Mouse (Mus musculus) stomach, embryonic 14.5 days (tissue): ENCODE measurements around the gene Ankrd52. TPM values are rescaled to one million over a fixed set of nuclear protein-coding genes. Genes with fewer than 3 reads are reported as not detected.

Source experiments
- microRNA-seq: library from miRNA; unstranded; fragments of <30 nt; microRNA quantifications from one replicate; pipeline ENCODE4, GENCODE M21; 2016
- polyA plus RNA-seq: library from polyadenylated mRNA; unstranded; fragments of >200 nt; fragmentation: Nextera tagmentation; extraction: Ambion mirVana; gene quantifications from 2 replicates; pipeline ENCODE4 v1.2.1, GENCODE M21; 2014

The Ankrd52 gene
- polyA plus RNA-seq, 1 experiment from 2014 or later, result 16.7 TPM

Small RNA genes within 50 kb of the gene (microRNA-seq; reads per million reads assigned to microRNA genes)
- gene Gm25361 (not detected), gene Gm26308 (not detected), gene Mir6914 (0.78 reads per million), gene Mir6915 (0.78 reads per million), gene Mir8105 (not detected)

Other genes with a start within 250 kb of the Ankrd52 start
- gene Rbms2, start 196.8 kb upstream of the Ankrd52 start, polyA plus RNA-seq, result 29.5 and 35.6 TPM in 2 replicates
- 0.78 and 0.84 TPM in 2 replicates for gene Gls2, start 182.7 kb upstream of the Ankrd52 start, polyA plus RNA-seq
- 33.5 and 33.7 TPM in 2 replicates for gene Spryd4, start 165.3 kb upstream of the Ankrd52 start, polyA plus RNA-seq
- 0.11 TPM in 1 of 2 replicates, not detected in the other for gene Mip, start 151.3 kb upstream of the Ankrd52 start, polyA plus RNA-seq
- 47.2 and 48.0 TPM in 2 replicates for gene Timeless, start 145.1 kb upstream of the Ankrd52 start, polyA plus RNA-seq
- gene Apon, start 123.0 kb upstream of the Ankrd52 start, polyA plus RNA-seq, result 0.27 TPM in 1 of 2 replicates, not detected in the other
- gene Apof, start 108.4 kb upstream of the Ankrd52 start, polyA plus RNA-seq, result not detected in 2 replicates
- gene Stat2, start 106.6 kb upstream of the Ankrd52 start, polyA plus RNA-seq, result 12.2 and 13.0 TPM in 2 replicates
- gene Il23a, start 78.4 kb upstream of the Ankrd52 start, polyA plus RNA-seq, result 0.36 and 0.43 TPM in 2 replicates
- 32.9 and 34.8 TPM in 2 replicates for gene Pan2, start 73.8 kb upstream of the Ankrd52 start, polyA plus RNA-seq
- gene Cnpy2, start 54.7 kb upstream of the Ankrd52 start, polyA plus RNA-seq, result 328 and 342 TPM in 2 replicates
- gene Cs, start 39.4 kb upstream of the Ankrd52 start, polyA plus RNA-seq, result 211 and 214 TPM in 2 replicates
- 12.9 and 13.0 TPM in 2 replicates for gene Coq10a, start 8.1 kb upstream of the Ankrd52 start, polyA plus RNA-seq
- 3.4 and 3.7 TPM in 2 replicates for gene Slc39a5, start 24.1 kb downstream of the Ankrd52 start, polyA plus RNA-seq
- 76.6 and 86.7 TPM in 2 replicates for gene Nabp2, start 34.4 kb downstream of the Ankrd52 start, polyA plus RNA-seq
- gene Rnf41, start 34.5 kb downstream of the Ankrd52 start, polyA plus RNA-seq, result 31.9 and 34.6 TPM in 2 replicates
- gene Smarcc2, start 82.1 kb downstream of the Ankrd52 start, polyA plus RNA-seq, result 109 and 110 TPM in 2 replicates
- 1,824 and 1,933 TPM in 2 replicates for gene Myl6, start 117.0 kb downstream of the Ankrd52 start, polyA plus RNA-seq
- gene Myl6b, start 121.6 kb downstream of the Ankrd52 start, polyA plus RNA-seq, result 3.2 and 3.4 TPM in 2 replicates
- 25.8 and 28.9 TPM in 2 replicates for gene Esyt1, start 148.8 kb downstream of the Ankrd52 start, polyA plus RNA-seq
- gene Zc3h10, start 170.7 kb downstream of the Ankrd52 start, polyA plus RNA-seq, result 8.8 and 10.7 TPM in 2 replicates
- gene Rpl41, start 172.2 kb downstream of the Ankrd52 start, polyA plus RNA-seq, result 4,724 and 5,059 TPM in 2 replicates
- gene Pa2g4, start 188.9 kb downstream of the Ankrd52 start, polyA plus RNA-seq, result 210 and 218 TPM in 2 replicates
- gene Erbb3, start 212.5 kb downstream of the Ankrd52 start, polyA plus RNA-seq, result 27.1 TPM in 2 replicates
- 1,148 and 1,216 TPM in 2 replicates for gene Rps26, start 249.6 kb downstream of the Ankrd52 start, polyA plus RNA-seq